Mouse (Mus musculus): ENCODE data around the gene Kif1c. TPM values are rescaled to one million over a fixed set of nuclear protein-coding genes. Genes with fewer than 3 reads are reported as not detected.

Gene Kif1c
- total and polyA plus RNA-seq, 3 experiments: 19.8 to 21.7 TPM; not detected in 1

GRCm38 (mm10) chr11:70699051-70699450, 1.3 kb upstream of the Kif1c start:
- H3K9me3 ChIP-seq (replicated peaks; ENCODE audit: insufficient read depth, low read length): no peaks in the 10 kb centered on the region
- peak overlapping the region in 1 of 2 experiments; percentile 80; a peak in 3 of 4 replicates for H3K4me3 ChIP-seq (ENCODE audit: control insufficient read depth in 1 of 2, insufficient read depth in 1 of 2, low read depth in 2 of 2, low read length in 2 of 2)
- no peak overlapping the region for H3K27ac ChIP-seq (ENCODE audit: control insufficient read depth, low read depth, low read length)
- peaks cover 0 to 5% of the 10 kb centered on the region in 2 experiments; a peak in 2 of 4 replicates for H3K36me3 ChIP-seq (ENCODE audit: control insufficient read depth in 1 of 2, insufficient read depth in 2 of 2, low read length in 2 of 2)
- peaks cover 3 to 7% of the 10 kb centered on the region in 2 experiments; a peak in 3 of 4 replicates for H3K4me1 ChIP-seq (ENCODE audit: control insufficient read depth in 1 of 2, insufficient read depth in 2 of 2, low read length in 2 of 2)
- H3K27me3 ChIP-seq (ENCODE audit: control insufficient read depth in 1 of 2, insufficient read depth in 2 of 2, low read length in 2 of 2): no peaks in the 10 kb centered on the region
- no peak for TF ChIP-seq POLR2AphosphoS2 (IDR thresholded peaks at IDR 0.05; ENCODE audit: low read length)
- no peak for TF ChIP-seq CHD1 (IDR thresholded peaks at IDR 0.05; ENCODE audit: low read depth, low read length)
- TF ChIP-seq MYC (IDR thresholded peaks at IDR 0.05; ENCODE audit: low read depth, low read length): no peak
- no peak for TF ChIP-seq JUND (IDR thresholded peaks at IDR 0.05; ENCODE audit: low read depth, low read length)
- no peak for TF ChIP-seq MAX (IDR thresholded peaks at IDR 0.05; ENCODE audit: low read length)
- TF ChIP-seq UBTF (IDR thresholded peaks at IDR 0.05; ENCODE audit: borderline replicate concordance, insufficient read depth, low read depth, low read length): no peak
- no peak for TF ChIP-seq GABPA (IDR thresholded peaks at IDR 0.05; ENCODE audit: low read depth, low read length)
- TF ChIP-seq MEF2A (IDR thresholded peaks at IDR 0.05; ENCODE audit: extremely low read depth, insufficient replicate concordance, low read depth, low read length, poor library complexity, severe bottlenecking): no peak
- TF ChIP-seq USF2 (IDR thresholded peaks at IDR 0.05; ENCODE audit: borderline replicate concordance in 1 of 2, insufficient read depth in 1 of 2, low read depth in 1 of 2, low read length in 2 of 2): no peak
- TF ChIP-seq MXI1 (IDR thresholded peaks at IDR 0.05; ENCODE audit: low read depth, low read length): no peak
- no peak for TF ChIP-seq SMC3 (IDR thresholded peaks at IDR 0.05; ENCODE audit: low read depth, low read length)
- TF ChIP-seq SIN3A (IDR thresholded peaks at IDR 0.05; ENCODE audit: low read length): no peak
- no peak for TF ChIP-seq E2F4 (IDR thresholded peaks at IDR 0.05; ENCODE audit: borderline replicate concordance, low read depth, low read length)
- no peak for TF ChIP-seq RAD21 (IDR thresholded peaks at IDR 0.05; ENCODE audit: low read depth, low read length)
- peak overlapping the region; percentile 79 for H3K9ac ChIP-seq (ENCODE audit: control insufficient read depth, low read depth, low read length, poor library complexity, severe bottlenecking)
- no peak for DNase-seq (ENCODE audit: low read depth, low spot score)
- H3K79me2 ChIP-seq (ENCODE audit: control insufficient read depth, insufficient read depth, low read length, poor library complexity): no peaks in the 10 kb centered on the region; the same call in 1 of the 2 replicates

GRCm38 (mm10) chr11:70700613-70701012, 265 bp downstream of the Kif1c start:
- Histone ChIP-seq H3K4me3 (ENCODE audit: control insufficient read depth in 1 of 2, insufficient read depth in 1 of 2, low read depth in 2 of 2, low read length in 2 of 2) (peak overlapping the region; percentile 80 to 91), H3K9me3 (replicated peaks; ENCODE audit: insufficient read depth, low read length) (no peaks in the 10 kb centered on the region), H3K36me3 (ENCODE audit: control insufficient read depth in 1 of 2, insufficient read depth in 2 of 2, low read length in 2 of 2) (peaks cover 0 to 5% of the 10 kb centered on the region in 2 experiments; a peak in 2 of 4 replicates), H3K79me2 (ENCODE audit: control insufficient read depth, insufficient read depth, low read length, poor library complexity) (no peaks in the 10 kb centered on the region; the same call in 1 of the 2 replicates), H3K4me1 (ENCODE audit: control insufficient read depth in 1 of 2, insufficient read depth in 2 of 2, low read length in 2 of 2) (peaks cover 3 to 7% of the 10 kb centered on the region in 2 experiments; a peak in 3 of 4 replicates), H3K27ac (ENCODE audit: control insufficient read depth, low read depth, low read length) (no peak overlapping the region), H3K27me3 (ENCODE audit: control insufficient read depth in 1 of 2, insufficient read depth in 2 of 2, low read length in 2 of 2) (no peaks in the 10 kb centered on the region), H3K9ac (ENCODE audit: control insufficient read depth, low read depth, low read length, poor library complexity, severe bottlenecking) (peak overlapping the region; percentile 83)
- peak; percentile 67 for DNase-seq (ENCODE audit: low read depth, low spot score)
- no peak for TF ChIP-seq MEF2A (IDR thresholded peaks at IDR 0.05; ENCODE audit: extremely low read depth, insufficient replicate concordance, low read depth, low read length, poor library complexity, severe bottlenecking)
- TF ChIP-seq POLR2A (IDR thresholded peaks at IDR 0.05; ENCODE audit: control insufficient read depth in 1 of 2, insufficient read depth in 1 of 2, low read depth in 1 of 2, low read length in 2 of 2, poor library complexity in 1 of 2): 0 out of 4 replicates have a peak, but pooled peaks of 1 of the 2 experiments have one; percentile 34
- TF ChIP-seq SIN3A (IDR thresholded peaks at IDR 0.05; ENCODE audit: low read length): 0 out of 2 replicates have a peak, but pooled peaks have one; percentile 13
- TF ChIP-seq UBTF (IDR thresholded peaks at IDR 0.05; ENCODE audit: borderline replicate concordance, insufficient read depth, low read depth, low read length): no peak
- TF ChIP-seq TBP (IDR thresholded peaks at IDR 0.05; ENCODE audit: low read depth, low read length): no peak
